Mouse (Mus musculus) left cerebral cortex, postnatal 36 days (tissue): Measurements from ENCODE around the gene Slc4a2. TPM values are rescaled to one million over a fixed set of nuclear protein-coding genes. Genes with fewer than 3 reads are reported as not detected.

ENCODE experiments used
- DNase-seq, 2 experiments: peaks; one replicate each; pipeline ENCODE4 v3.0.0; 2021 to 2022; ENCODE audit warnings: low spot score in 2 of 2, mixed read lengths in 1 of 2
- intact Hi-C: fragments of 180-260 bp; cut with DNase I; formaldehyde crosslinking; loops from one replicate; pipeline ENCODE4 v1.15.1; 2025
- total RNA-seq, 2 experiments: library from RNA; stranded (reverse); gene quantifications; 2 replicates each; pipeline ENCODE4 v1.2.3; 2021

Slc4a2 gene
- total RNA-seq = 10 to 100 TPM; 36.5 to 38.6 TPM

DNA sequence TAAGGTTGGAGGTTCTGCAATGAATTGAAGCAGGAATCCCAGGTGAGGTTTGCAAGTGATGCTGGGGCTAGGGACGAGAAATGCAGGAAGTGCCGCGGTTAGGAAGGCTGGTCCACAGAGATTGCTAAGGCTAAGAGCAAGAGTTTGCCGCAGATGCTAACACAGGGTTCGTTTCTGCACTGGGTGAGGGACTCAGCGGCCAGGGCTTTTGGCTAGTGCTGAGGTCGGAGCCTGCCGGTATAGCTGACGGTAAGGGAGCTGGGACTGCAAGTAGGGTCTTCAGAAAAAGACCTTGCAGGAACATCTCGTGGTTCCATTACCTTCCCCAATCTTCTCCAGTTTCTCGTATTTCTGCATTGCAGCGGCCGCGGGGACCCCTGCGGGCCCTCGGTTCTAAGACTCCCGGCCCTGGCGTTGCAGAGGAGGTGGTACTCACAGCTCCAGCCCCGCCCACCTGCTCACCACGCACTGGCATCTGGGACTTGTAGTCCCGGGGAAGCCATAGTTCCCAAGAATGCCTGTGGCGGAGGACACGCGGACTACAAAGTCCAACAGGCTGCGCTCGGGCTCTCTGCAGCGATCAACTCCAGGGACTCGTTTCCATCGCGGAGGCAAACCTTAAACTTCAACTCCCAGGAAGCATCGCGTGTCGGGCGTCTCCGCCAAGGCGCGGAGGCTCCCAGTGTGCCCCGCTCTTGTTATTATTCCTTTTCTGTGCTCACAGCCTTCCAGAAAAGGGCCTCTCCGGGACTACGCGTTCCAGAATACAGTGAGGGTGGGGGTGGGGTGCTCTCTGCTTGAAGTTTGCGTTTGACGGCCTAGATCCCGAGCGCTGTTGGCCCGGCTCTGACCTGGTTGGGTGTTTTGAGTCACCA lies at the start of gene Slc4a2, which contains the start of gene Cdk5:
Slc4a2 (plus strand) TSS at position 709 of the 875 bp plus-strand sequence.
Cdk5 (minus strand) TSS at position 402 of the 875 bp plus-strand sequence.
- intact Hi-C loops = loop anchor here (1.0 kb wide), 1 partner anchor 25 kb away; no protein-coding TSS in a partner anchor
- DNase-seq = peak; percentile 99 to 100

- intact Hi-C loops = no loop called here
- no peak for DNase-seq
Observed at GRCm38 (mm10) chr5:24374216-24374615, 49.4 kb upstream of the Slc4a2 start.

DNA sequence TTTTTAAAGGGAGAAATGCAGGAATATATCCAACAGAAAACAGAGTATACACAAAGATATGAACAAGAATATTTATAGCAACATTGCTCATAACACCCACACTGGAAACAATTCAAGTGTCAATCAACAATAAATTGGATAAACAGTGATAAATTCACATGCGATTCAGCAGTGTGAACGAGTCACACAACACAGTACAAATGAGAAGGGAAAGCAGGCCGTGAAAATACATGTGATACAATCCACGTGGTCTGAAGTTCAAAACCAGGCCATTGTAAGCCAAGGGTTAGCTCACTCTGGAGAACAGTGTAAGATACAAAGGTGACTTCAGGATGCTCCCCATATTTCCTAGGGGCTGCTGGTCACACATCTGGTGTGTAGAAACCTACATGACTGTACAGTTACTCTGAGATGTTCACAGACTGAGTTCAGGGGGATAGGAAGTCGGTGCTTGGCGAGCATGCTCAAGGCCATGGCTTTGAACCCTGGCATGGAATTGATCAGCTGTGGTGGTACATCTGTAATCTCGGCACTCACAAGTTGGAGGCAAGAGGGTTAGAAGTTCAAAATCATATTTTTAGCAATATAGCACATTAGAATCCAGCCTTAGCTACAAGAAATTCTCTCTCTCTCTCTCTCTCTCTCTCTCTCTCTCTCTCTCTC lies 48.8 kb upstream of the Slc4a2 start:
- no peak for DNase-seq
- intact Hi-C loops = no loop called here

GRCm38 (mm10) chr5:24378700-24379099 lies 44.9 kb upstream of the Slc4a2 start:
- intact Hi-C loops = no loop called here
- no peak for DNase-seq

GRCm38 (mm10) chr5:24379501-24379900 lies 44.1 kb upstream of the Slc4a2 start:
- no peak for DNase-seq
- intact Hi-C loops = no loop called here

GRCm38 (mm10) chr5:24380499-24380898 lies 43.1 kb upstream of the Slc4a2 start:
- no peak for DNase-seq
- intact Hi-C loops = no loop called here

- intact Hi-C loops = no loop called here
- DNase-seq = no peak
Observed at GRCm38 (mm10) chr5:24381486-24381885, 42.2 kb upstream of the Slc4a2 start.

GRCm38 (mm10) chr5:24381988-24382387 lies 41.6 kb upstream of the Slc4a2 start:
- intact Hi-C loops = no loop called here
- DNase-seq = no peak

DNA sequence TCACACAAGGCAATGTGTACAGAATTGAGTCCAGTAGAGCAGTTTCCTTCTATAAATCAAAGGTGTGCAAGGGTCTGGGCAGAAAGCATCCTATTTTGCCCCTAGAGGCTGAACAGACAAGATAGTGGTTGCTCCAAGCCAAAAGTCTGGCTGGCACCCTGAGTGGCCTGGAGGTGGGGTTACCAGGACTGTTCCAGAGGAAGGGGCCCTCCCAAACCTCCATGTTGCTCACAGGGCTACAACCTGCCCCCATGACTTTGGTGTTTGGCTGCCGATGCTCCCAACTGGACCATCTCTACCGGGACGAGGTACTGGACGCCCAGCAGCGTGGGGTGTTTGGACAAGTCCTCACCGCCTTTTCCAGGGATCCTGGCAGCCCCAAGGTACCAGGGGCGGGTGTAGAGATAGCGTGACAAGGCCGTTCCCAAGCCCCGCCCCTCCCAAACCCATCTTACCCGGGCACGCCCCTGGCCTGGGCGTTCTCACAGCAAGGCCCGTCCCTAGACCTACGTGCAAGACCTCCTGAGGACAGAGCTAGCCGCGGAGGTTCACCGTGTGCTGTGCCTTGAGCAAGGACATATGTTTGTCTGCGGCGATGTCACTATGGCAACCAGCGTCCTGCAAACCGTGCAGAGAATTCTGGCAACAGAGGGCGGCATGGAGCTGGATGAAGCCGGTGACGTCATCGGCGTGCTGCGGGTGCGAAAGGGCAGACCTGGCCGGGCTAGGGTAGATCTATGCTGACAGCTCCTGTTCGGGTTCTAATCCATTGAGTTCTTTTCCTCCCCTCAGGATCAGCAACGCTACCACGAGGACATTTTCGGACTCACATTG lies 40.4 kb upstream of the Slc4a2 start:
- peak; percentile 90 to 92 for DNase-seq
- intact Hi-C loops = no loop called here

DNA sequence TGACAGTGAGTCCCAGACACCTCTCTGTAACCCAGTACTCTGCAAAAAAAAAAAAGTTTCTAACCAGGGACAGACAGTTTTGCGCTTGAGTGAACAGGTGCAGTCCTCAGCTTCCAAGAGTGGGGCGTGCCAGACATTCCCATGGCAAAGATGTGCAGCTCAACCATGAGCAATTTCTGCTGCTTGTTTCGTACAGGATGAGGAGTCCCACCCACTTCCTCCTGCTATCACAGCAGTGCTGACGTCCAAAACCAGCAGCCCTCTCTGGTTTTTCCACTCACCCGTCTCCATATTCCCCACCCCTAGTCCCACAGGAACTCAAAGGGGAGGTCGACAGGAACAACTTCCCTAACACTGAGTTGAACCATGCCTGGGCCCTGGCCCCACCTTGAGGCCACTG lies 39.2 kb upstream of the Slc4a2 start:
- DNase-seq = peak in 1 of 2 experiments; percentile 59
- intact Hi-C loops = no loop called here

- intact Hi-C loops = loop anchor here (5.0 kb wide), 1 partner anchor 33 kb away; the partner anchor contains the start of gene Kcnh2
- DNase-seq = no peak
Observed at GRCm38 (mm10) chr5:24385374-24385773, 38.3 kb upstream of the Slc4a2 start.

DNA sequence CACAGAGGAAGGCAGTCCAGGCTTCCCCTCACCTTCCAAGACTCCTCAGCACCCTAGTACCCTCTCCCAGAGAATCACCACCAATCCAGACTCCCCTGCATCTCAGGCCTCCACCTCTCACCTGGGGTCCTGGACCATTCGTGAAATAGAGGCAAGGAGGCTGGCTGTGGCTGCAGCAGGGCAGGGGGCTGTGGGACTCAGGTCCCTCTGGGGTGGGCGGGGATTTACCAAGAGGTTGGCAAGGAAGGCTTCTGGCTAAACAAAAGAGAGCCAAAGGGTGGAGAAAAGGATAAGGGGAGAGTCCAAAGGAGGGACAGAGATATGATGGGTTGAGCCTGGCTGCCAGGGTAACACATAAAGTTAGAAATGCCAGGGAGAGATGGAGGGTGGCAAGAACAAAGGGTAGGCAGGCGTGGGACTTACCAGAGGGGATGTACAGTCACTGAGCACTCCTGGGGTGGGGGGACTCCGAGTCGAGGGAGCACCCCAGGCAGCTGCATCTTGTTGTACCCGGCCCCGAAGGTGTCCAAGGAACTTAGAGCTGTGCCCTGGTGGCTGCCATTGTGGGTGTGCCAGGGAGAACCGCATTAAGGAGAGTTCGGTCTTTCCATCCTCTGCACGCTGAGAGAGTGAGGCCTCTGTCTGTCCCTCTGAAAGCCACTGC lies 37.6 kb upstream of the Slc4a2 start:
- intact Hi-C loops = loop anchor here (5.0 kb wide), 1 partner anchor 34 kb away; the partner anchor contains the start of gene Kcnh2
- DNase-seq = no peak

DNA sequence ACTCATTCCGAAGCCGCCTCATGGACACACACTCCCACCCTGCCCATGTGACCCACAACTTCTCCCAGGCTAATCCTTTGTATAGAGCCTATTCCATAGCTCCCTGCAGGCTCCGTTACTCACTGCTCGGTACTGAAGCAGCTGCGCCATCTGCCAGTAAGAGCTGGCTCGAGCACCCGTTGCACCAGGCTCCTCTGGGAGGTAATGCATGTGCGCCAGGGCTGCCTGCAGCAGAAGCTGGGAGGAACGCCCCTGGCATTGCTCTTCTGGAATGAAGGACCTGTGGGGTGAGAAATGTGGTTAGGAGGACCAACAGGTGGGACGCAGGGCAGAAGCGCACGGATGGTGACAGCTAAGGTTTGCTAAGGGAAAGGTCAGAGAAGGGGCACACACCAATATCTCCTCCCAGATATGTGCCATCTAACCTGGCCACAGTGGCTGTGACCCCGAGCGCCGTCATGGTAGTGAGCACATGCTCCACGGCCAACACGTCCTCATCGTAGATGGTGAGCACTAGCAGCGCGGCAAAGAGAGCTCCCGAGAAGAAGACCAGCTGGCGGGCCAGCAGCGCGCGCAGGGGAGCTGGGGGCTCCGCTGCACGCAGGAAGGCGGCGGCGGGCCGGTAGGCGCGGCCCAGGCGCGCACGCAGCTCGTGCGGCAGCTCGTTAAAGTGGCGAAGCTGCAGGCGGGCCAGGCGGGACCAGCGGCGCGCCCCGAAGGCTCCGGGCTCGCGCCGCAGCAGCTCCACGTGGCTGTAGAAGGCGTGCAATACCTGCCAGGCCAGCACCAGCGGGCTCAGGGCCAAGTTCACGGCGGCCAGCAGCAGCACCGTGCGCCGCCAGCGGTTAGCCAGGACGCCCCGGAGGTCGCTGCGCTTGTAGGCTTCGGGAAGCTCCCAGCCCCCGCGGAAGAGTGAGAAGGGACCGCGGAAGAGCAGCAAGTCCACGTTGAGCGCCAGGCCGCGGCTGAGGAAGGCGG lies 36.1 kb upstream of the Slc4a2 start:
- peak; percentile 59 to 66 for DNase-seq
- intact Hi-C loops = loop anchor here (5.0 kb wide), 1 partner anchor 35 kb away; the partner anchor contains the start of gene Kcnh2

DNA sequence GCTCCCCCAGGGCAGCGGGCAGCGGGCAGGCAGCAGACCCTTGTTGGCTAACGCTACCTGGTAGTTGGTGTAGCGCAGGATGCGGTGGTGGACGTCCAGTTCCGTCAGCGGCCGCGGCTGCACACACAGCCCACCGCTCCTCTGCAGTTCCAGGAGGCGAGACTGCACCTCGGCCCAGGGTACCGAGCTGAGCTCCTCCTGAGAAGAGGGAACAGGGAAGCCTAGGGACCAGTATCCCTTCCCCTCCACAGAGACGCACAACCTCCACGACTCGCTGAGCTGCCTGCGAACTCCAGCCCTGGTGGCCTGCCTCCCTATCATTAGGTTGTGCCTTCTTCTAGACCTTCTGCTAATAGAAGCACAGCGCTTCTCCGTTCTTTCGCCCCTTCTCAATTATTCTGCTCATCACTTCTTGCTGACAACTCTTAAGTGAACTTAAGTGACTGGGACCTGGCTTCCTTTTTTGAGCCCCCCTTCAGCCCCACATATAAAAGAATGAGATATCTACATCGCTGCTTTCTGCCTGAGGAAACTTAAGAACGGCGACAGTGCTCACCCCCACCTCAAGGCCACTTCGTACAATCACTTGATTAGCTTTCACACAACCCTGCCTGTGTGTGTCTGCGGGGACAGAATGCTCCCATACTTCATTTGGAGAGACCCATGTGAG lies 35.3 kb upstream of the Slc4a2 start:
- DNase-seq = no peak
- intact Hi-C loops = loop anchor here (5.0 kb wide), 1 partner anchor 36 kb away; the partner anchor contains the start of gene Kcnh2

GRCm38 (mm10) chr5:24389011-24389657 lies 34.5 kb upstream of the Slc4a2 start:
- intact Hi-C loops = loop anchor here (5.0 kb wide), 1 partner anchor 37 kb away; the partner anchor contains the start of gene Kcnh2
- DNase-seq = no peak

GRCm38 (mm10) chr5:24389658-24390020 lies 34.0 kb upstream of the Slc4a2 start:
- no peak for DNase-seq
- intact Hi-C loops = loop anchor here (5.0 kb wide), 1 partner anchor 37 kb away; the partner anchor contains the start of gene Kcnh2

DNA sequence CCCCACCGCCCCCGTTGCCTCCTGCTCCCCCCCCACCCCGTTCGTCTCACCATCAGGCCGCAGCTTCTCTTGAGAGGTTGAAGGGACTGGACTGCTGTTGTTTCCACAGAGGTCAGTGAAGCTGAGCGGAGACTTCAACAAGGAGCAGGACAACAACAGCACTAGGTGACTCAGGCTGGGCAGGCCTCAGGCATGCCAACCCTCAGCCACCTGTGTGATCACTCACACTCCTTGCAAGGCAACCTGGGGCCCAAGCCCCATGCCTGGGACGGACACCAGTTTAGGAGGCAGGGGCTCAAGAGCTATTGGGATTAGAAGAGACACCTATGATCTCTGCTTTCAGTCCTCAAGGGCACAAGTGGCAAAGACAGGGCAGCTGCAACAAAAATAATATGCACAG lies 31.8 kb upstream of the Slc4a2 start, which contains the start of gene Atg9b:
Atg9b (minus strand) TSS at position 280 of the 400 bp plus-strand sequence.
- intact Hi-C loops = no loop called here
- no peak for DNase-seq
